Comparison of ENCODE assay signal across 9 mouse cellular contexts in the genomic region with DNA sequence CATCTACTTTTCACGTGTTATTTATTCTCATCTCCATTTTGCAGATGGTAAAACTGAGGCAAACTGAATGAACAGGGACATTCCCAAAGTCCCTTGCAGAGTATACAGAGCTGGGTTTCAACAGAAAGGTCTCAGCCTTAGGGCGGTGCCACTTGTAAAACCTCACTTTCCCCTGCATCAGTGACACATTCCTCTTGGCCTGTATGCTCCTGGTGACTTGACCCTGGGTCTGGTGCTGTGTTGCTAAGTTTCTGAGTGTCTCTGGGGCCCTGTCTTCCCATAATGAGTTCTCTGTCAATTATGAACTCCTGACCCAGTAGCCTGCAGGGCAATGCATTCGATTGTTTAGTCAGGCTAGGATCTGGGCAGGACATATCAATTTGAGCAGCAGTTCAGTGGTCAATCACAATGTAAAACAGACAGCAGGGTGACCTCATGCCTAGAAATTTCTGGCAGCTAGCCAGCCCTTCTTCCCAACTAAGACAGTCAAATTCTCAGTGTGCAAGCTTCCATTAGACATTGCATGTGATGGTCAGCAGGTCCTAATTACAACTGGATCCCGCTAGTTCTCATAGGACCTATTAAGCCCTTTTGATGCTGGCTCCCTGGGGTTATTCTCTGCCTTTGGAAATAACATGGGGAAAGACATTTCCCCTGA.
DNase-seq lines count a peak whose midpoint lies in the region; ATAC-seq and TF ChIP-seq lines count a peak whose summit lies in the region.
"Had no signal": no experiment of that assay in that cellular context is flagged by ENCODE, and none has a peak within 500 bp of the region (broad histone marks: within the 10 kb centered on the region; RNA-seq: fewer than 3 reads in every experiment).

No protein-coding gene starts in this region.

- intact Hi-C loops in heart, postnatal 14 days (cut with DNase I), result no loop called here

- H3K27me3 ChIP-seq in hindbrain, embryonic 14.5 days (ENCODE audit: control insufficient read depth, insufficient read depth, low read length), result no peaks in the 10 kb centered on the region
- no peaks in the 10 kb centered on the region for H3K27me3 ChIP-seq in intestine, embryonic 16.5 days (replicated peaks; ENCODE audit: control insufficient read depth, insufficient read depth, low read length)

- H3K36me3 ChIP-seq in hindbrain, embryonic 14.5 days (replicated peaks; ENCODE audit: control insufficient read depth, insufficient read depth), result no peaks in the 10 kb centered on the region
- H3K36me3 ChIP-seq in intestine, embryonic 16.5 days (ENCODE audit: control insufficient read depth, insufficient read depth, low read length), result no peaks in the 10 kb centered on the region

- H3K9me3 ChIP-seq in hindbrain, embryonic 14.5 days (ENCODE audit: control insufficient read depth, low read length), result no peaks in the 10 kb centered on the region
- no peaks in the 10 kb centered on the region for H3K9me3 ChIP-seq in intestine, embryonic 16.5 days (ENCODE audit: control insufficient read depth, low read length)

- DNase-seq in heart, postnatal 14 days, result peak; percentile 10 to 36
- no peak for DNase-seq in heart, adult 8-10 months (ENCODE audit: low spot score)
- DNase-seq in 3T3-L1 (ENCODE audit: low read depth, low spot score), result peak; percentile 54
- peak; percentile 74 for DNase-seq in brain, embryonic 14.5 days (ENCODE audit: low read depth)
- peak; percentile 39 for DNase-seq in hindbrain, embryonic 14.5 days (ENCODE audit: low spot score)

- TF ChIP-seq POLR2A in brain, embryonic 14.5 days (IDR thresholded peaks at IDR 0.05; ENCODE audit: borderline replicate concordance, extremely low read depth, insufficient read depth, insufficient read length, poor library complexity, severe bottlenecking), result no peak

- 58% methylated on average over 4 of the region's 4 CpGs for WGBS in hindbrain, embryonic 14.5 days
- WGBS in intestine, embryonic 16.5 days, result 64% methylated on average over 4 of the region's 4 CpGs

- H3K4me2 ChIP-seq in hindbrain, embryonic 14.5 days (replicated peaks), result no peak overlapping the region
- no peak overlapping the region for H3K4me2 ChIP-seq in intestine, embryonic 16.5 days (ENCODE audit: low read depth, low read length)

- H3K9ac ChIP-seq in hindbrain, embryonic 14.5 days, result no peak overlapping the region
- H3K9ac ChIP-seq in intestine, embryonic 16.5 days (ENCODE audit: low read depth, low read length), result no peak overlapping the region

- H3K27ac ChIP-seq in hindbrain, embryonic 14.5 days, result no peak overlapping the region
- no peak overlapping the region for H3K27ac ChIP-seq in intestine, embryonic 16.5 days (ENCODE audit: low read length)

- no peaks in the 10 kb centered on the region for H3K4me1 ChIP-seq in hindbrain, embryonic 14.5 days (replicated peaks; ENCODE audit: control insufficient read depth, insufficient read depth, low read length)
- no peaks in the 10 kb centered on the region for H3K4me1 ChIP-seq in intestine, embryonic 16.5 days (ENCODE audit: control insufficient read depth, insufficient read depth, low read length)

- ATAC-seq in hindbrain, embryonic 14.5 days (ENCODE audit: low FRiP score), result peak; percentile 24; the same call in 1 of the 2 replicates
- ATAC-seq in intestine, embryonic 16.5 days, result no peak
- ATAC-seq in erythroid progenitor cell, adult 5-6 weeks (replicated peaks; ENCODE audit: low FRiP score, poor library complexity, severe bottlenecking), result no peak
- ATAC-seq in megakaryocyte-erythroid progenitor cell, adult 5-6 weeks (replicated peaks; ENCODE audit: low FRiP score, low TSS enrichment, poor library complexity, severe bottlenecking), result no peak

- H3K4me3 ChIP-seq in hindbrain, embryonic 14.5 days (replicated peaks; ENCODE audit: low read length), result no peak overlapping the region
- no peak overlapping the region for H3K4me3 ChIP-seq in intestine, embryonic 16.5 days (ENCODE audit: low read length)
- H3K4me3 ChIP-seq: myocyte had no signal

- no peak for TF ChIP-seq CTCF in brain, embryonic 14.5 days (IDR thresholded peaks at IDR 0.05; ENCODE audit: borderline replicate concordance, extremely low read depth, insufficient read depth, insufficient read length)
